Mouse (Mus musculus): ENCODE data around the gene Olfr1312. TPM values are rescaled to one million over a fixed set of nuclear protein-coding genes. Genes with fewer than 3 reads are reported as not detected.
"Not testable (repeated sequence)": the region's sequence is repeated elsewhere in the genome, so short reads cannot be mapped to it uniquely, and the experiment has no call there.

The Olfr1312 gene
- not detected for polyA plus RNA-seq (2012; fragmentation: generic; extraction: Trizol)
- long read RNA-seq, experiment 1: 0 reads
- long read RNA-seq, experiment 2: 0 reads

DNA sequence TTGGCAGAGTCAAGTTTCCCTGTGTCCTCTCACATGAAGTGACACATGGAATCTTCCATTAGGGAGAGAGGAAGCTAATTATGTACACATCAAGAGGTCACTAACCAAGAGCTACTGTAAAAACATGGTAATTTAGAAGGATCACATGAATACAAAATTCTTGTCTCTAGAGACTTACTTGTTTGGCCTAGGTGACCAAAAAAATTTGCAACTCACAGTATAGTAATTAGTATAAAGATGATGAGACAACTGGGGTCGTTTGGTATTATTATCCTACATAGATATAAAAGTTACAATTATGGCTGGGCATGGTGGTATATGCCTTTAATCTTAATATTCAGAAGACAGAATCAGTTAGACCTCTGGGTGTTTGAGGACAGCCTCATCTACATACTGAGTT, at the start of gene Olfr1312:
Olfr1312 (minus strand) TSS at position 101 of the 400 bp plus-strand sequence.
- Histone ChIP-seq H3K79me2 (ENCODE audit: control insufficient read depth, insufficient read depth) (no peaks in the 10 kb centered on the region), H3K27me3 (ENCODE audit: control insufficient read depth, insufficient read depth, insufficient read length) (no peaks in the 10 kb centered on the region), H3ac (ENCODE audit: control insufficient read depth, insufficient read length, low read depth) (no peak within 1 kb of the TSS), H3K4me3 (ENCODE audit: insufficient read depth, poor library complexity, severe bottlenecking) (no peak within 1 kb of the TSS), H3K36me3 (ENCODE audit: control insufficient read depth, insufficient read depth) (no peaks in the 10 kb centered on the region), H3K79me3 (ENCODE audit: low read depth) (no peaks in the 10 kb centered on the region)
- TF ChIP-seq MYOD1 (IDR thresholded peaks at IDR 0.05; ENCODE audit: control insufficient read depth, insufficient read length, low read depth) (no peak), CEBPB (IDR thresholded peaks at IDR 0.05; ENCODE audit: low read depth) (no peak), MYOG (IDR thresholded peaks at IDR 0.05; ENCODE audit: control insufficient read depth, extremely low read depth, insufficient read length) (no peak), USF1 (IDR thresholded peaks at IDR 0.05; ENCODE audit: low read depth) (no peak), FOSL1 (IDR thresholded peaks at IDR 0.05; ENCODE audit: insufficient read depth, low read length, poor library complexity, severe bottlenecking) (no peak), MAX (IDR thresholded peaks at IDR 0.05) (no peak), CTCF (IDR thresholded peaks at IDR 0.05; ENCODE audit: control insufficient read depth, insufficient read depth, insufficient read length) (no peak)

DNA sequence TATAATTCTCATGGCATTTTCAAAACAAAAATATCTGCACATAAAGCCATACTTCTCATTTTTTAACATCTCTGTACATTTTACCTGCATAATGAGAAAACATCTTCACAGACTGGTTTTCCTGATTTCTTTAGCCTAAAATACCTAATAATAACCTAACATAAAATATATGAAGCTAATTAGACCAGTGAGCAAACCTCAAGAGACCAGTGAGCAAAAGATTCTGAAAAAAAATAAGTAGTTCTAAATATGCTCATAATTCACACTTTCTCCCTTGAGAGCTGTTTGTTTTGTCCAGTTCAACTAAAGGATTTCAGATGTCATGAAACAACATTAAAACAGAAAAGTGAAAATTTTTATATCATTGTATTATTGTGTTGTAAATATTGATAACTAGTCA, 46.6 kb upstream of the Olfr1312 start, which contains the start of gene Olfr1314:
Olfr1314 (minus strand) TSS at position 101 of the 400 bp plus-strand sequence.
- no peak for TF ChIP-seq MYOG (IDR thresholded peaks at IDR 0.05; ENCODE audit: control insufficient read depth, extremely low read depth, insufficient read length)
- TF ChIP-seq MYOD1 (IDR thresholded peaks at IDR 0.05; ENCODE audit: control insufficient read depth, insufficient read length, low read depth): no peak
- no peak for TF ChIP-seq FOSL1 (IDR thresholded peaks at IDR 0.05; ENCODE audit: insufficient read depth, low read length, poor library complexity, severe bottlenecking)
- no peak for TF ChIP-seq USF1 (IDR thresholded peaks at IDR 0.05; ENCODE audit: low read depth)
- TF ChIP-seq CTCF (IDR thresholded peaks at IDR 0.05; ENCODE audit: control insufficient read depth, insufficient read depth, insufficient read length): no peak
- no peak for TF ChIP-seq CEBPB (IDR thresholded peaks at IDR 0.05; ENCODE audit: low read depth)
- TF ChIP-seq MAX (IDR thresholded peaks at IDR 0.05): no peak
- H3K4me3 ChIP-seq (ENCODE audit: insufficient read depth, poor library complexity, severe bottlenecking): no peak within 1 kb of the TSS
- no peaks in the 10 kb centered on the region for H3K79me2 ChIP-seq (ENCODE audit: control insufficient read depth, insufficient read depth)
- no peaks in the 10 kb centered on the region for H3K27me3 ChIP-seq (ENCODE audit: control insufficient read depth, insufficient read depth, insufficient read length)
- no peak within 1 kb of the TSS for H3ac ChIP-seq (ENCODE audit: control insufficient read depth, insufficient read length, low read depth)
- H3K36me3 ChIP-seq (ENCODE audit: control insufficient read depth, insufficient read depth): no peaks in the 10 kb centered on the region
- no peaks in the 10 kb centered on the region for H3K79me3 ChIP-seq (ENCODE audit: low read depth)

DNA sequence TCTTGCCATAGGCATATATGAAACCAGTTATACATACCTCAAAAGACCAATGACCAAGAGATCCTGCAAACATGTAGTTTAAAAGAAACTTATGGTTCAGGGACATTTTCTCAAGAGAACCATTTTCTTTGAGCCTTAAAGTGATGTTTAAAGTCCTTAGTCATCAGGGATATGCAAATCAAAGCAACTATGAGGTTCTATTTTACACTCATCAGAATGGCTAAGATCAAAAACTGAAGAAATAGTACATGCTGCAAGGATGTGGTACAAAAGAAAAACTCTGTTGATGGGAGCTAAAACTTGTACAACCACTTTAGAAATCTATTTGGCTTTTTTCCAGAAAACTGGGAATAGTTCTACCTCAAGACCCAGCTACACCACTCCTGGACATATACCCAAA, 27.7 kb upstream of the Olfr1312 start, which contains the start of gene Olfr1313:
Olfr1313 (minus strand) TSS at position 101 of the 400 bp plus-strand sequence.
- no peaks in the 10 kb centered on the region for H3K27me3 ChIP-seq (ENCODE audit: control insufficient read depth, insufficient read depth, insufficient read length)
- H3ac ChIP-seq (ENCODE audit: control insufficient read depth, insufficient read length, low read depth): no peak within 1 kb of the TSS
- no peak for TF ChIP-seq MAX (IDR thresholded peaks at IDR 0.05)
- no peak for TF ChIP-seq MYOG (IDR thresholded peaks at IDR 0.05; ENCODE audit: control insufficient read depth, extremely low read depth, insufficient read length)
- TF ChIP-seq FOSL1 (IDR thresholded peaks at IDR 0.05; ENCODE audit: insufficient read depth, low read length, poor library complexity, severe bottlenecking): no peak
- TF ChIP-seq CEBPB (IDR thresholded peaks at IDR 0.05; ENCODE audit: low read depth): no peak
- no peak for TF ChIP-seq MYOD1 (IDR thresholded peaks at IDR 0.05; ENCODE audit: control insufficient read depth, insufficient read length, low read depth)
- TF ChIP-seq CTCF (IDR thresholded peaks at IDR 0.05; ENCODE audit: control insufficient read depth, insufficient read depth, insufficient read length): no peak
- H3K79me3 ChIP-seq (ENCODE audit: low read depth): no peaks in the 10 kb centered on the region
- H3K4me3 ChIP-seq (ENCODE audit: insufficient read depth, poor library complexity, severe bottlenecking): no peak within 1 kb of the TSS
- H3K79me2 ChIP-seq (ENCODE audit: control insufficient read depth, insufficient read depth): no peaks in the 10 kb centered on the region
- H3K36me3 ChIP-seq (ENCODE audit: control insufficient read depth, insufficient read depth): no peaks in the 10 kb centered on the region

DNA sequence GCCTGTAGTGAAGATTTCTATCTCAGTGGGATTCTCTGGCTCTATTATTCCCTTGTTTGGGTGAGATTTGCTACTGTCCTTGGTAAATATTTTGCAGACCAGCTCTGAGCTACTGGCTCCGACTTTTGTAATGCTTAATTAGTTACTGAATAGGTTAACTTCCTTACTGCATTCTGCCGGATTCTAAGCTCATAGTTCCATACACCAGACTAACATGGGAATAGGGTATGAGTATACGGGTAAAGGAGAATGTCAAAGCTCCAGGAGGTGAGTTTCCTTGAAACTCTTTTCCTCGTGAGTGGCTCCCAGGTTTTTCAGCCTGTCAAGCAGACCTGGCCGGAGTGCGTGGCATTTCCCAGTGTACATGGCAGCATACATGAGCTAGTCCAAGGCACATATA, 23.1 kb downstream of the Olfr1312 start:
- not testable (repeated sequence) for H3K36me3 ChIP-seq (ENCODE audit: control insufficient read depth, insufficient read depth); H3K79me2 ChIP-seq (ENCODE audit: control insufficient read depth, insufficient read depth); H3K4me3 ChIP-seq (ENCODE audit: insufficient read depth, poor library complexity, severe bottlenecking); H3ac ChIP-seq (ENCODE audit: control insufficient read depth, insufficient read length, low read depth); H3K27me3 ChIP-seq (ENCODE audit: control insufficient read depth, insufficient read depth, insufficient read length); H3K79me3 ChIP-seq (ENCODE audit: low read depth)

DNA sequence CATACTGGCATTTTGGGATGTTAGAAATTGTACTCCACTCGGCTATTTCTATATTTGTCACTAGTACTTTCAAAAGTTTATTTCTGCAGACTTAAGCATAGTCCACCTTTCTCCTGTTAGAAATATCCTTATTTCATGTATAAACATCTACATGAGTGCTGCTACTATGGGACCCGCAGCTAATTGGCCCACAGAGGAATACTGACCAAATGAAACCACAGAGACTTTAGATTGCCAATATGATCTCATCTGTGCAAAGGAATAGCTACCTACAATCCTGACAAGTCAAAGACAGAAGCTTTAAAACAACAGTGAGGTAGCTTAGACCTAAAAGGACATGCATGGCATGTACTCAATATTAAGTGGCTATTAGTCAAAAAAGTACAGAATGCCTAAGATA, 25.7 kb downstream of the Olfr1312 start, which contains the start of gene Olfr1311:
Olfr1311 (minus strand) TSS at position 101 of the 400 bp plus-strand sequence.
- no peaks in the 10 kb centered on the region for H3K79me2 ChIP-seq (ENCODE audit: control insufficient read depth, insufficient read depth)
- H3ac ChIP-seq (ENCODE audit: control insufficient read depth, insufficient read length, low read depth): no peak within 1 kb of the TSS
- no peaks in the 10 kb centered on the region for H3K36me3 ChIP-seq (ENCODE audit: control insufficient read depth, insufficient read depth)
- H3K79me3 ChIP-seq (ENCODE audit: low read depth): no peaks in the 10 kb centered on the region
- no peak within 1 kb of the TSS for H3K4me3 ChIP-seq (ENCODE audit: insufficient read depth, poor library complexity, severe bottlenecking)
- TF ChIP-seq MYOD1 (IDR thresholded peaks at IDR 0.05; ENCODE audit: control insufficient read depth, insufficient read length, low read depth) (no peak), USF1 (IDR thresholded peaks at IDR 0.05; ENCODE audit: low read depth) (no peak), CTCF (IDR thresholded peaks at IDR 0.05; ENCODE audit: control insufficient read depth, insufficient read depth, insufficient read length) (no peak), MYOG (IDR thresholded peaks at IDR 0.05; ENCODE audit: control insufficient read depth, extremely low read depth, insufficient read length) (no peak), CEBPB (IDR thresholded peaks at IDR 0.05; ENCODE audit: low read depth) (no peak), MAX (IDR thresholded peaks at IDR 0.05) (no peak), FOSL1 (IDR thresholded peaks at IDR 0.05; ENCODE audit: insufficient read depth, low read length, poor library complexity, severe bottlenecking) (no peak)
- no peaks in the 10 kb centered on the region for H3K27me3 ChIP-seq (ENCODE audit: control insufficient read depth, insufficient read depth, insufficient read length)

- H3K4me3 ChIP-seq (ENCODE audit: insufficient read depth, poor library complexity, severe bottlenecking): no peak overlapping the region
- H3K27me3 ChIP-seq (ENCODE audit: control insufficient read depth, insufficient read depth, insufficient read length): no peaks in the 10 kb centered on the region
- TF ChIP-seq CEBPB (IDR thresholded peaks at IDR 0.05; ENCODE audit: low read depth) (peak; percentile 60), MYOD1 (IDR thresholded peaks at IDR 0.05; ENCODE audit: control insufficient read depth, insufficient read length, low read depth) (no peak)
- H3K79me2 ChIP-seq (ENCODE audit: control insufficient read depth, insufficient read depth): no peaks in the 10 kb centered on the region
- H3ac ChIP-seq (ENCODE audit: control insufficient read depth, insufficient read length, low read depth): no peak overlapping the region
- H3K79me3 ChIP-seq (ENCODE audit: low read depth): no peaks in the 10 kb centered on the region
- H3K36me3 ChIP-seq (ENCODE audit: control insufficient read depth, insufficient read depth): no peaks in the 10 kb centered on the region
Observed at GRCm38 (mm10) chr2:112014900-112015299, 35.1 kb downstream of the Olfr1312 start.
